Mouse (Mus musculus) bone marrow macrophage, adult 2 months (primary cell): ENCODE measurements around the gene Mipol1. TPM values are rescaled to one million over a fixed set of nuclear protein-coding genes. Genes with fewer than 3 reads are reported as not detected.

ENCODE experiments used
- H3K27ac ChIP-seq: 2 replicates; pipeline ENCODE4 v1.5.1; 2012; ENCODE audit warnings: low read depth, low read length; ENCODE audit not compliant: insufficient read depth
- H3K4me1 ChIP-seq: 2 replicates; pipeline ENCODE4 v1.6.1; 2012; ENCODE audit warnings: low read length; ENCODE audit not compliant: control insufficient read depth, insufficient read depth
- H3K4me3 ChIP-seq: 2 replicates; pipeline ENCODE4 v1.5.1; 2012; ENCODE audit warnings: mild to moderate bottlenecking, low read length, moderate library complexity; ENCODE audit not compliant: insufficient read depth
- CTCF ChIP-seq: IDR thresholded peaks from 2 replicates; pipeline ENCODE4 v1.5.1; 2012; ENCODE audit warnings: low read depth, mild to moderate bottlenecking, low read length, moderate library complexity
- POLR2A ChIP-seq: IDR thresholded peaks from 2 replicates; pipeline ENCODE4 v1.6.1; 2012; ENCODE audit warnings: mild to moderate bottlenecking, low read depth, low read length, borderline replicate concordance
- polyA plus RNA-seq: library from polyadenylated mRNA; stranded (reverse); fragments of >200 nt; gene quantifications from 2 replicates; pipeline ENCODE4 v1.2.4, GENCODE M21; 2012; ENCODE audit not compliant: missing spikeins, insufficient read depth, insufficient read length

Gene Mipol1
- polyA plus RNA-seq, 1 experiment = 1.6 TPM

DNA sequence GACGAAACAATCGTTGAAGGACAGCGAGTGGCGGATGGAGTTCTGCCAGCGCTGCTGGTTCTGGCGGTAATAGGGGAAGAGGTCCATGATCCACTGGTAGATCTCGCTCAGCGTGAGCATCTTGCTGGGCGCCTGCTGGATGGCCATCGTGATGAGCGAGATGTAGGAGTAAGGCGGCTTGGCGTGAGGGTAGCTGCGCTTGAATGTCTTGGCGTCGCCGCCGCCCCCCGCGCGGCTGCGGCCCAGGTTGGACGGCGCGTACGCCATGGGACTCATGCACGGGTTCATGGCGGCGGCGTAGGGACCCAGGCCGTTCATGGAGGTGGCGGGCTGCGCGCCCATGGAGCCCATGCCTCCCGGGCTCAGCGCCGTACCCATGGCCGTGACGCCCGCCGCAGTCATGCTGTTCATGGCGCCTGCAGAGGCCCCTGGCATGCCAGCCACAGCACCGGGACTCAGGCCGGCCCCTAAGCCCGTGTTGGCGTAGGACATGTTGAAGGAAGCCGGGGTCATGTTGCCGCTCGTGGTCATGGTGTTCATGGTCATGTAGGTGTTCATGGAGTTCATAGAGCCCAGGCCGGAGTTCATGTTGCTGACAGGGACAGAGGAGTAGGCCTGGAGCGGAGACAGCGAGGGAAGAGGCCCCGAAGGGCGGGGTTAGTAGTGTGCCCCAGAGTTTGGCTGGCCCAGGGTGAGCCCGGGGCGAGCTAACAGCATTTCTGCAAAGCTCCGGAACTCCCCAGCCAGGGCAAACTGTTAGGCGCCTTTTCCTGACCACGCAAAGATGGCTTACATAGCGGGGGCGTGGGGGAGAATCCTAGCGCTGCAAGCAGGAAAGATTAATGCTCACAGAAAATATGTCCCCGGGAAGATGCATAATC lies 312.8 kb downstream of the Mipol1 start:
- Histone ChIP-seq H3K27ac (no peak overlapping the region), H3K4me1 (peaks cover 6% of the 10 kb centered on the region), H3K4me3 (no peak overlapping the region)
- TF ChIP-seq CTCF (no peak), POLR2A (no peak)

DNA sequence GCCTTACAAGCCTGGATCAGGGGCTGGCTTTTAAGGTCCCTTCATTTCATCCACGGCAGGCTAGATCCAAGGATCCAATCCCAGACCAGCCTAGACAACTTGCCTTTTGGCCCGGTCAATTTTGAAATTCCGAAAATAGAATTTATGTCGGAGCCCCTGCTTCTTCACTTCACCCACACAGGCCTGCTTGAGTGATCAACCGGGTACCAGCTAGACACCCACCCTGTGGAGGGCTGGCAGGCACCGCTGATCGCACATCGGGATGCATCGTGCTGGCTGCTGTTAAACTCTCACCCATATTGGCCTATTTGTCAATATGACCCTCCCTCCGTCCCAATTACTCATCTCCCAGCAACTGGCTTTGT lies 313.4 kb downstream of the Mipol1 start:
- no peak overlapping the region for H3K4me3 ChIP-seq
- TF ChIP-seq CTCF = no peak
- no peak for TF ChIP-seq POLR2A
- H3K4me1 ChIP-seq = peaks cover 9% of the 10 kb centered on the region
- no peak overlapping the region for H3K27ac ChIP-seq

GRCm38 (mm10) chr12:57544641-57545370 lies 314.6 kb downstream of the Mipol1 start:
- peak; percentile 86 for TF ChIP-seq CTCF
- TF ChIP-seq POLR2A = no peak
- Histone ChIP-seq H3K27ac (no peak overlapping the region), H3K4me3 (peak overlapping the region; percentile 50), H3K4me1 (peaks cover 9% of the 10 kb centered on the region)

DNA sequence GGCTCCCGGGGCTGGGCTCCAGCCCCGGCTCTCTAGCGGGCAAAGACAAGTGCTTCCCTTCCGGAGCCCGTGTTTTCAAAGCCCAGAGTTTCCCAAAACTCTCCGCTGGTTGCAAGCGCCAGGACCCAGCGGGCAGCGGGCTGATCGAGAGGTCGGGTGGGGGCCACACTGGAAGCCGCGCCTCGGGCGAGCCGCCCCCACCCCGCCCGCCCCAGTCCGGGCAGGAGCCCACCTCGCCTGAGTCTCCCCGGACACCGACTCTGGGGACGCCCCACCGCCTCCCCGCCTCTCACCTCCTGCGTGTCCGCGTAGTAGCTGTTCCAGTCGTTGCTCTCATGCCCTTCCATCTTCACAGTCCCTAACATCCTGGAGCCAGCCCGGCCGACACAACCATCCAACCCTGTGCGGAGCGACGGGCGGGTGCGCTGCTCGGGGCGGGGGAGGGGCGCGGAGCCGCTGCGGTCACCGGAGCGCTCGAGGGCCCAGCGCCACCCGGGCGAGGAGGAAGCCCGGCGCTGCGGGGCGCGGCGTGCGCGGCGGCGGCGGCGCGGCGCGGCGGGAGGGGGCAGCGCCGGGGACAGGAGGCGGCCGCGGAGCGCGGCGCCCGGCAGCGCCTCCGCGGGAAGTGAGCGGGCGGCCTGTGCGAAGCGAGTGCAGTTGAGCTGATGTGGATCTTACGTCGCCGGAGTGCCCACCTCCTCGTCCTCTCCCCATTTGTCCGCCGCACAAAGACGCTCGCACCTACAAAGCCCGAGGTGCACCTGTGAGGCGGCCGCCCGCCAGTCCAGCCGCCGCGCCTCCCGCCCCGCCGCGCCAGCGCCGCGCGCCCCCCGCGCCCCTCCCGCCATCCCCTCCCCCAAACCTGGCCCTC lies 315.4 kb downstream of the Mipol1 start:
- Histone ChIP-seq H3K27ac (no peak overlapping the region), H3K4me3 (peak overlapping the region; percentile 50), H3K4me1 (peaks cover 9% of the 10 kb centered on the region)
- TF ChIP-seq CTCF (no peak), POLR2A (no peak)

Other genes starting within 250 kb of the Mipol1 start
- gene Slc25a21, start 33.0 kb upstream of the Mipol1 start, polyA plus RNA-seq = not detected in 2 replicates
- 7.9 and 12.5 TPM in 2 replicates for gene Prps1l3, start within 50 bp of the Mipol1 start, polyA plus RNA-seq